Mouse (Mus musculus) heart, embryonic 14.5 days (tissue): ENCODE measurements around the gene Anapc11. TPM values are rescaled to one million over a fixed set of nuclear protein-coding genes. Genes with fewer than 3 reads are reported as not detected.

Source experiments
- ATAC-seq: fragments of 200-750 bp; cut with Nextera tagmentation; 2 replicates; pipeline ENCODE4 v1.8.0; 2017; ENCODE audit warnings: low read depth, moderate TSS enrichment; ENCODE audit not compliant: insufficient number of reproducible peaks, insufficient read depth, low FRiP score
- H3K27ac ChIP-seq, 2 experiments: fragments of 200-500 bp in 1 of 2; fragments of 300-500 bp in 1 of 2; sonication (generic) in 1 of 2; replicated peaks in 1 of 2; 2 replicates each; pipeline ENCODE4 v1.5.1; 2012 to 2014; ENCODE audit warnings: low read depth in 2 of 2, low read length in 2 of 2, control low read depth in 1 of 2, mild to moderate bottlenecking in 1 of 2, mixed read lengths in 1 of 2; ENCODE audit not compliant: control insufficient read depth in 1 of 2, insufficient read depth in 1 of 2
- H3K27me3 ChIP-seq: fragments of 300-500 bp; sonication (generic); 2 replicates; pipeline ENCODE4 v1.6.1; 2014; ENCODE audit warnings: mild to moderate bottlenecking, low read length, control low read depth; ENCODE audit not compliant: control insufficient read depth, insufficient read depth
- H3K36me3 ChIP-seq: fragments of 300-500 bp; sonication (generic); 2 replicates; pipeline ENCODE4 v1.6.1; 2014; ENCODE audit warnings: mild to moderate bottlenecking, control low read depth, low read length, mixed read lengths; ENCODE audit not compliant: control insufficient read depth, insufficient read depth
- H3K4me1 ChIP-seq, 2 experiments: fragments of 200-500 bp in 1 of 2; fragments of 300-500 bp in 1 of 2; sonication (generic) in 1 of 2; 2 replicates each; pipeline ENCODE4 v1.6.1; 2012 to 2014; ENCODE audit warnings: low read length in 2 of 2, control low read depth in 1 of 2, mixed read lengths in 1 of 2; ENCODE audit not compliant: control insufficient read depth in 2 of 2, insufficient read depth in 2 of 2
- H3K4me2 ChIP-seq: fragments of 300-500 bp; sonication (generic); 2 replicates; pipeline ENCODE4 v1.6.1; 2014; ENCODE audit warnings: mild to moderate bottlenecking, low read length
- H3K4me3 ChIP-seq, 2 experiments: fragments of 200-500 bp in 1 of 2; fragments of 300-500 bp in 1 of 2; sonication (generic) in 1 of 2; 2 replicates each; pipeline ENCODE4 v1.5.1; 2012 to 2014; ENCODE audit warnings: low read length in 2 of 2, mild to moderate bottlenecking in 2 of 2, control low read depth in 1 of 2, low read depth in 1 of 2, moderate library complexity in 1 of 2; ENCODE audit not compliant: control insufficient read depth in 1 of 2, insufficient read depth in 1 of 2
- H3K9ac ChIP-seq: fragments of 300-500 bp; sonication (generic); 2 replicates; pipeline ENCODE4 v1.6.1; 2014; ENCODE audit warnings: mild to moderate bottlenecking, low read length
- H3K9me3 ChIP-seq: fragments of 300-500 bp; sonication (generic); 2 replicates; pipeline ENCODE4 v1.6.1; 2016; ENCODE audit warnings: low read length, control low read depth; ENCODE audit not compliant: control insufficient read depth
- WGBS: fragments of 180-500 bp; shearing (Covaris S2); extraction: QIAGEN DNeasy Blood & Tissue Kit; methylation state at CpG from one replicate; pipeline ENCODE4 v1.1.7; 2014; 5-methylcytosine and 5-hydroxymethylcytosine counted together
- polyA plus RNA-seq: library from polyadenylated mRNA; unstranded; fragments of >200 nt; fragmentation: Nextera tagmentation; extraction: Ambion mirVana; gene quantifications from 2 replicates; pipeline ENCODE4 v1.2.1, GENCODE M21; 2014

Gene Anapc11
- polyA plus RNA-seq, 1 experiment from 2014 or later = 251 TPM

DNA sequence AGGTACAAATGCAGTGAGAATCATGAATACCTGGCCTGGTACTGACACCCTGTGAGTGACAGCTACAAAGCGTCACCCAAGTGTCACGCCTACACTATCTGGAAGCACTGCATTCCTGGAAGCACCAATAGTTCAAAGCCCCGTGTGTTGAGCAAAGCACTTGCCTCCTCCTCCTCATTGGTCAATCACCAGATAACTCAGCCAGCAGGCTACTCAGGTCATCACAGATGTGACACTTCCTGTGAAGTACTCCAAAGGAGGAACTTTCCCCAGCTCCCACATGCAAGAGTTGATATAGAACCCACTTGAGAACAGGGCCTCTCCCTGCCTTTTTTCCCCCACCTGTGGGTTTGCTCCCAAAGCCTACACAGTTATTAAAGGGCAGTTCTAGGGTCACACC is 27.1 kb upstream of the Anapc11 start:
- peak overlapping the region; percentile 91 for H3K4me2 ChIP-seq
- 41% methylated on average over 3 of the region's 3 CpGs for WGBS
- no peaks in the 10 kb centered on the region for H3K27me3 ChIP-seq
- peaks cover 56% of the 10 kb centered on the region for H3K36me3 ChIP-seq
- H3K27ac ChIP-seq = no peak overlapping the region
- peaks cover 9 to 24% of the 10 kb centered on the region in 2 experiments for H3K4me1 ChIP-seq
- H3K4me3 ChIP-seq = peak overlapping the region; percentile 87; a peak in 2 of 4 replicates
- peak overlapping the region; percentile 94 for H3K9ac ChIP-seq
- H3K9me3 ChIP-seq = no peaks in the 10 kb centered on the region
- ATAC-seq = no peak

DNA sequence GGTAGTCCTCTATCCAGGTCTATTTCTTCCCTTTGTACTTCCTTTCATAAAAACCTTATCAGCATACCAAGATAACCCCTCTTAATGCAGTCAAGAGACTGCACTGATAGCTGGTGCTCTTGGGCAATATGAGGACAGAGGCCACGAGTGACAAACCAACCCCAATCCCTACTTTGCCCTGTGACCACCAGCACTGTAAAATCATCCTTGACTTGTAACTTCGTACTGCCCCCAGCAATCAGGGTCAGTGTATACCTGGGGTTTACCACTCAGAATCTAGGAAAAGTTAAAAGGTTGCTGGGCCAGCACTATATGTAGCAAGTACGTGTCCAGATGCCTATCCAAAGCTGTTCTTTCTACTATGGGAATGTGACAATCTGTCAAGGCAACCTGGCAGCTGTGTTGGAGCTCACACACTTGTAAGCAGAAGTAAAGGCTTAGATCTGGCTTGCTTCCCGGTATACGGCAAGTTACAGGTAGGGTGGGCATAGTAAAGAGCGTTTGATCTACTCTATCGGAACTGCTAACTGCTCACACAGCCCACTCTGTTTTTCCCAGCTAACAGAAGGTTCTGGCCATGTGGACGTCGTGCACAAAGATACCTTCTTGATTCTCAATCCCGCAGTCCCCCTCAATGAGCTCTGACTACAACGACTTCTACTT is 26.3 kb upstream of the Anapc11 start:
- H3K4me3 ChIP-seq = peak overlapping the region; percentile 87
- H3K27me3 ChIP-seq = no peaks in the 10 kb centered on the region
- 5% methylated on average over 11 of the region's 11 CpGs for WGBS
- H3K4me1 ChIP-seq = peaks cover 9 to 24% of the 10 kb centered on the region in 2 experiments
- peak overlapping the region; percentile 76 to 99; a peak in 3 of 4 replicates for H3K27ac ChIP-seq
- peak overlapping the region; percentile 94 for H3K9ac ChIP-seq
- H3K36me3 ChIP-seq = peaks cover 49% of the 10 kb centered on the region
- H3K9me3 ChIP-seq = no peaks in the 10 kb centered on the region
- peak overlapping the region; percentile 91 for H3K4me2 ChIP-seq
- no peak for ATAC-seq

DNA sequence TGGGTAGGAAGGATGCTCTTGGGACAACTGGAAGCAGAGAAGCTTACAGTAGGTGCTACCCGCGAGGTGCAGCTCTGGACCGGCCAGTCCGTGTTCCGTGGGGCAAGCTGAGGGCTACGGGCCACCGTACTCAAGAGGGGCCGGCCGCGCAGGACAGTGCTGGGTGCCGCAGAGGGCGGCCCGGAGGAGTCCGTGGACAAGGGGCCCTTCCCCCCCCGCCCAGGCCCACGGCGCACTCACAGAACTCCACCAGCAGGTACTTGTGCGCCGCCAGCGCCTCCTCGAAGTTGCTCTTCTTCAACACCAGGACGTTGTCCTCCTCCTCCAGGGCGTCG is 25.8 kb upstream of the Anapc11 start:
- H3K4me1 ChIP-seq = peaks cover 9 to 24% of the 10 kb centered on the region in 2 experiments
- H3K27me3 ChIP-seq = no peaks in the 10 kb centered on the region
- WGBS = under 1% methylated on average over 24 of the region's 24 CpGs
- peak overlapping the region; percentile 94 for H3K9ac ChIP-seq
- peak overlapping the region; percentile 91 for H3K4me2 ChIP-seq
- H3K36me3 ChIP-seq = peaks cover 49% of the 10 kb centered on the region
- peak; percentile 39 for ATAC-seq
- no peaks in the 10 kb centered on the region for H3K9me3 ChIP-seq
- peak overlapping the region; percentile 87 for H3K4me3 ChIP-seq
- H3K27ac ChIP-seq = peak overlapping the region; percentile 76 to 99

- Histone ChIP-seq H3K27ac (peak within 1 kb of the TSS; percentile 96 to 99), H3K4me1 (peaks cover 9 to 24% of the 10 kb centered on the region in 2 experiments), H3K9ac (peak within 1 kb of the TSS; percentile 96), H3K36me3 (peaks cover 49% of the 10 kb centered on the region), H3K27me3 (no peaks in the 10 kb centered on the region), H3K4me2 (peak within 1 kb of the TSS; percentile 92), H3K4me3 (peak within 1 kb of the TSS; percentile 87), H3K9me3 (no peaks in the 10 kb centered on the region)
- WGBS = under 1% methylated on average over 93 of the region's 94 CpGs
- peak; percentile 96 for ATAC-seq
Measured at GRCm38 (mm10) chr11:120572752-120573584, 25.3 kb upstream of the Anapc11 start, which contains the start of gene P4hb. TSS of gene P4hb (minus strand) at chr11:120573253.

DNA sequence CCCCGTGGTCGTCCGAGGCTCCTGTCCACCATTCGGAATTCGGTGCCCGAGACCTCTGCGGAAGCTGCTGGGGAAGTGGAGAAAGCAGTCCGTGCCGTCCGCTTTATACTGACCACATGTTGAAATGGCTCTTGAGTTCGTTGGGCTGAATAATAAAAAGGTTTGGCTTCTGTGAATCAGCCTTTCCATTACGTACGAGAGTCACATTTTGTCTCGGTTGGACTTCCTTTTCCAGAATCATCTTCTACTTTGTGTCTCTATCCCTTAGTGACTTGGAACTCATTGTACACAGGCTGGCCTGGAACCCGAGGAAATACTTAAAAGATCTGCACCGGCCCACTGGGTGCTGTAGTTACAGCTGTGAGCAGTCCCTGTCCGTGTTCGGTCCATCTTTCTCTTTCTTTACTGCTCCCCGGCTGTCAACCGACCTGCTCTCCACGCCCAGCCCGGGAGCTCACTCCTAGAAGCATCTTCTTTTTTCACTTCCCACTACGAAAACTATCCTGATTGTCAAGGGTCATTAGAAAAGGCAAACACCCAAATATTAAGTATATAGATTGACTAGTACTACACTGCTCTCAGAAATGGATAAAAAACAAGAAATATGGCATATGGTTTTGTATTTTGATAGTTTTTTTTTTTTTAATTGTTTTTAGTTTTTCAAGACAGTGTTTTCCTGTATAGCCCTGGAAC is 24.5 kb upstream of the Anapc11 start:
- peak overlapping the region; percentile 78 to 87 for H3K4me3 ChIP-seq
- no peaks in the 10 kb centered on the region for H3K27me3 ChIP-seq
- H3K27ac ChIP-seq = peak overlapping the region; percentile 96 to 99
- no peak for ATAC-seq
- H3K4me2 ChIP-seq = peak overlapping the region; percentile 92
- under 1% methylated on average over 23 of the region's 23 CpGs for WGBS
- no peaks in the 10 kb centered on the region for H3K9me3 ChIP-seq
- peaks cover 49% of the 10 kb centered on the region for H3K36me3 ChIP-seq
- peaks cover 9 to 24% of the 10 kb centered on the region in 2 experiments for H3K4me1 ChIP-seq
- H3K9ac ChIP-seq = peak overlapping the region; percentile 96

DNA sequence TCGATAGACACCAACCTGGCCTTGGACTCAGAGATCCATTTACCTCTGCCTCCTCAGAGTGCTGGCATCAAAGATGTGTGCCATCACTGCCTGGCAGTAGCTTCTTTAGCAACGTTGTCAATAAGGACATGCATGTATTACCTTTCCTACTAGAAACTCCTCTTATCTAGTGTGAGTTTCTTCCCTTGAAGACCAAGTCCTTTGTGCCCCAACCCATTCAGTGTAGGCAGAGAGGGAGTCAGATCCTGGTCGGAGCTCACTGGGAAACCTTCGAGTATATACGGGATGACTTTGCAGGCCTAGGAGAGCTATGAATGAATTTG is 24.0 kb upstream of the Anapc11 start:
- peak overlapping the region; percentile 51 to 99 for H3K27ac ChIP-seq
- no peaks in the 10 kb centered on the region for H3K9me3 ChIP-seq
- no peak for ATAC-seq
- H3K36me3 ChIP-seq = peaks cover 49% of the 10 kb centered on the region
- WGBS = 18% methylated on average over 5 of the region's 5 CpGs
- H3K4me2 ChIP-seq = peak overlapping the region; percentile 92
- H3K27me3 ChIP-seq = no peaks in the 10 kb centered on the region
- H3K9ac ChIP-seq = peak overlapping the region; percentile 96
- H3K4me3 ChIP-seq = peak overlapping the region; percentile 8 to 87; a peak in 3 of 4 replicates
- peaks cover 12 to 26% of the 10 kb centered on the region in 2 experiments for H3K4me1 ChIP-seq

GRCm38 (mm10) chr11:120575046-120575445 is 23.2 kb upstream of the Anapc11 start:
- ATAC-seq = no peak
- no peak overlapping the region for H3K4me3 ChIP-seq
- H3K9ac ChIP-seq = no peak overlapping the region; the same call in 1 of the 2 replicates
- peak overlapping the region in 1 of 2 experiments; percentile 99; a peak in 1 of 4 replicates for H3K27ac ChIP-seq
- peaks cover 19 to 34% of the 10 kb centered on the region in 2 experiments for H3K4me1 ChIP-seq
- WGBS = 82% methylated on average over 2 of the region's 2 CpGs
- no peaks in the 10 kb centered on the region for H3K9me3 ChIP-seq
- no peaks in the 10 kb centered on the region for H3K27me3 ChIP-seq
- no peak overlapping the region for H3K4me2 ChIP-seq
- peaks cover 50% of the 10 kb centered on the region for H3K36me3 ChIP-seq
